Mouse (Mus musculus): Measurements from ENCODE around the gene Znrf3. TPM values are rescaled to one million over a fixed set of nuclear protein-coding genes. Genes with fewer than 3 reads are reported as not detected.
A peak's percentile ranks its signal among the peaks of the same experiment; 100 is the strongest.
"Not testable (repeated sequence)": the region's sequence is repeated elsewhere in the genome, so short reads cannot be mapped to it uniquely, and the experiment has no call there.

Znrf3 gene
- 1 to 10 TPM; 5.7 to 6.9 TPM for total RNA-seq (2021)
- long read RNA-seq, experiment 1, full-length matches to known transcripts, result 2 of 3 reads
- long read RNA-seq, experiment 1, partial matches to known transcripts, result 0 of 3 reads
- long read RNA-seq, experiment 1, other reads (novel, unspliced or antisense), result 1 of 3 reads
- long read RNA-seq, experiment 2, full-length matches to known transcripts, result 2 of 2 reads
- long read RNA-seq, experiment 2, partial matches to known transcripts, result 0 of 2 reads
- long read RNA-seq, experiment 2, other reads (novel, unspliced or antisense), result 0 of 2 reads

DNA sequence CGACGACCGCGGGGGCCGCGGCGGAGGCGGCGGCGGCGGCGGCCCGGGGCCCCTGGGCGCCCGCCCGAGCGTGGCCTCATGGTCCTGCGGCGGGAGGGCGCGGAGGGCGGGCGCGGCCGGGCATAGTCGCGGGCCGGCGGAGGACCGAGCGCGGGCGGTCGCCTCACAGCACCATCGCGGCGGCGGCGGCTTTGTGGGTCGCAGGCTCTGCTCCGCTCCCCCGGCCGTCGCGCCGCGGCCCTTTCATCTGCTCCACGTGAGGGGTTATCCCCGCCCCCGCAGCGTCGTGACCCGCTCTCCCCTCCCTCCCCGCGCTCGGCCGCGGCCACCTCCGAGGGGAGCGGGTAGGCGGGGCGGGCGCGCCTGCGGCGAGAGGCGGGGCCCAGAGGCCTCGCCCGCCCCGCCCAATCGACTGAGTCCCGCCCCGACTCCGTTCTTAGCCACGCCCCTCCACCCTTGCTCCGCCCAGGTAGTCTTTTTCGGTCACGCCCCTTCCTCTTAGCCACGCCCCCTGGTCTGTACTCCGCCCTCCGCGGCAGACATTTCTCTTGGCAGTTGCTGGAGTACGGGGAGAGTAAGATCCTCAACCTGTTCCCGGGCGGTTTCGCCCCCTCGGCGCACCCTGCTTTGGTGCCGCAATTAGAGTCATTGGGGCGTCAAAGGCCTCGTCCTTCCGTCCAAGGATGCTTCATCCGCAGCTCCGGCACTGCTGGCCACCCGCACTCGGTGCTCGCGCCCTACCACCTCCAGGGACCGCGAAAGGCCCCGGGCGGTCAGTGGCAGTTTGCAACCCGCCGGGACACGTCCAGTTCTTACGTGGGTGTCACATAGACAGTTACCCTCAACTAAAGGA is at the start of gene Znrf3:
Znrf3 (minus strand) TSS at position 249 of the 853 bp plus-strand sequence.
- H3K4me3 ChIP-seq, result peak within 1 kb of the TSS; percentile 77
- intact Hi-C loops (cut with DNase I), result loop anchor here (10.0 kb wide), 1 partner anchor 260 kb away; no protein-coding TSS in a partner anchor
- peak within 1 kb of the TSS; percentile 91 for H3K27ac ChIP-seq
- TF ChIP-seq CTCF (IDR thresholded peaks at IDR 0.05), result no peak
- DNase-seq, result peak; percentile 97

DNA sequence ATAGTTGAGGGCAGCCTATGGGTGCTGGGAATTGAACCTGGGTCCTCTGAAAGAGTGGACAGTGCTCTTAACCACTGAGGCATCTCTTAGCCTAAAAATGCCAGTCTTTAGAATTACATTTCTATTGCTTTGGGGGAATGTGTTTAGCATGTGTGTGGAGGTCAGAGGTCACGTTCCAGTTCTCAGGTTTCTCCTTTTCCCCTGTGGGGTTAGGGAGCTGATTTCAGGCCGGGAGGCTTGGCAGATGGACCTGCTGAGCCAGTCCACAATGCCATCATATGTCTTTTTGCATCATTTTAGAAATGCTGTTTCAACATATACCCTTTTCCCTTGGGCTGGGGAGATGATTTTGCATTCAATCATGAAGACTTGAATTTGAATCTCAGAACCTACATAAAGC is 49.2 kb upstream of the Znrf3 start:
- no peak overlapping the region for H3K4me3 ChIP-seq
- DNase-seq, result no peak
- TF ChIP-seq CTCF (IDR thresholded peaks at IDR 0.05), result no peak
- no peak overlapping the region for H3K27ac ChIP-seq
- intact Hi-C loops (cut with DNase I), result no loop called here

DNA sequence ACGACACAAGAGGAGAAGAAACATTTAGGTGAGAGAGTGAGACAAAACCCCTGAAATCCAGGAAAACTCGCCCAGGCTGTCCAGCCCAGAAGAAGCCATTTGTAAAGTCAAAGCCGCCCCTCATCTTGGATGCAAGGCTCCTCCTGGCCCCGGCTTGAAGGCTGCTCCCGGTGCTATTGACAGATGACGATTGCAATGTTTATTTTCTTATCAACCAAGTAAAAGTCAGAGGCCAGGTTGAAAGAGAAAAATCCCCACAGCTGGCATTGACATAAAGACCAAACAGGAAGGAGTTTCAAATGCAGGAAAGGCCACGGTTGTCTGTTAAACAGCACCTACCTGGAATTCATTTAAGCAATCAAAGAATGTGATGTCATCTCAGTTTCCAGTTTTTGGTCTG is 47.3 kb upstream of the Znrf3 start:
- no peak overlapping the region for H3K4me3 ChIP-seq
- no peak overlapping the region for H3K27ac ChIP-seq
- intact Hi-C loops (cut with DNase I), result no loop called here
- DNase-seq, result no peak
- TF ChIP-seq CTCF (IDR thresholded peaks at IDR 0.05), result no peak

- H3K27ac ChIP-seq, result no peak overlapping the region
- no peak overlapping the region for H3K4me3 ChIP-seq
- DNase-seq, result no peak
- intact Hi-C loops (cut with DNase I), result no loop called here
- no peak for TF ChIP-seq CTCF (IDR thresholded peaks at IDR 0.05)
Observed at GRCm38 (mm10) chr11:5490989-5491656, 46.5 kb upstream of the Znrf3 start.

DNA sequence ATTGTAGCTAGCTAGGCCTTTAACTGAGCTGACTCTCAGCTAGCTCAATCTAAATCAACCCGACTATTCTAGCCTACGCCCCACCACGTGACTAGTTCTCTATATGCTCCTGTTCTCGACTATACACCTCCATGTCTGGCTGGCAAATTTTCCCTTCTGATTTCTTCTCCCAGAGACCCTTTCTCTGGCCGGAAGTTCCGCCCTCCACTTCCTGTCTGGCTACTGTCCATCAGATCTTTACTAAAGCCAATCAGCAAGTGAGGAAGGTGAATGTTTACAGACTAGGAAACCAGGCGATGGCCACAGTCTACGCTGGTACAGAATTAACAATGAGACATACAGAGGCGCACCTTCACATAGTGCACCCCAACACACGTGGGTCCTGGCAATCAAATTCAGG is 44.8 kb upstream of the Znrf3 start:
- not testable (repeated sequence) for DNase-seq, H3K4me3 ChIP-seq, H3K27ac ChIP-seq
- intact Hi-C loops (cut with DNase I), result loop anchor here (5.0 kb wide), 1 partner anchor 53 kb away; the partner anchor contains the start of gene Ccdc117

GRCm38 (mm10) chr11:5485193-5486011 is 40.8 kb upstream of the Znrf3 start:
- peak; percentile 85 for TF ChIP-seq CTCF (IDR thresholded peaks at IDR 0.05)
- H3K27ac ChIP-seq, result peak overlapping the region; percentile 89
- peak; percentile 86 for DNase-seq
- H3K4me3 ChIP-seq, result peak overlapping the region; percentile 79
- intact Hi-C loops (cut with DNase I), result loop anchor here (1.0 to 5.0 kb wide), 4 partner anchors 37 to 205 kb away; partner anchors contain the start of gene Ccdc117

DNA sequence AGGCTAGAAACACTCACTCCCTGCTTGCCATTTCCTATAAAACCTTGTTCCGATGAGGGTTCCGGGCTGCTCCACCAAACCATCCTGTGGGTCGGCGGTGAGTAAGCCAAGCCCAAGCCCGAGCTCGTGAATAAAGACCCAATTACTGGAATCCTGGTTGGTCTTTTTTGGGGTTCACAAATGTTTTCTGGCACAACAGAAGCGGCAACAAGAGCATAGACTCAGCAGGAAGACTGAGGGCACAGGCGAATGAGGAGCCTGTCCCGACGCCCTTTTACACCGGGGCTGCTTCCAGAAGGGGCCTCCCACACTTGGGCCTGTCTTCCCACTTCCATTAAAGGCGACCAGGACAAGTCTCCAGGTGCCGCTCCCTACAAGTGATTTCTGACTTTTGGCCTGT is 37.9 kb upstream of the Znrf3 start:
- Histone ChIP-seq H3K27ac (no peak overlapping the region), H3K4me3 (no peak overlapping the region)
- intact Hi-C loops (cut with DNase I), result loop anchor here (5.0 kb wide), 1 partner anchor 305 kb away; the partner anchor contains the start of gene Dbnl
- no peak for TF ChIP-seq CTCF (IDR thresholded peaks at IDR 0.05)
- DNase-seq, result no peak

GRCm38 (mm10) chr11:5478831-5479230 is 34.2 kb upstream of the Znrf3 start:
- Histone ChIP-seq H3K4me3 (no peak overlapping the region), H3K27ac (peak overlapping the region; percentile 53)
- TF ChIP-seq CTCF (IDR thresholded peaks at IDR 0.05), result no peak
- DNase-seq, result no peak
- intact Hi-C loops (cut with DNase I), result loop anchor here (10.0 kb wide), 1 partner anchor 364 kb away; no protein-coding TSS in a partner anchor

DNA sequence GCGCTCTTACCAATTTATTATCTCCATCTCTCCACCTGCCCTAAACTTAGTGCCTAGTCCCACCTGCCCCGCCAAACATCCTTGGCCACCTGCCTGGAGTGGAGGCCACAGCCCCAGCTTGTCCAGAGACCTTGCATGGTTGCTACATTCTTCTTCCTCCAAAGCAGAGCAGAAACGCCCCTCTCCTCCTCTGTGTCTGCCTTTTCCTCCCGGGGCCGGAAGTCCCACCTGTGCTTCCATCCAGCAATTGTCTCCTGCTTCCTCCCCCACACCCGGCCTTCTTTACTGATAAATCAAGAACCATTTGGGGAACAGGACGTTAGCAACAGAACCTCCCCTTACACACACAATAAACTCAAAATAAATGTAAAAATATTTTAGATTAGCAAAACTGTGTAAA is 33.5 kb upstream of the Znrf3 start:
- intact Hi-C loops (cut with DNase I), result loop anchor here (10.0 kb wide), 1 partner anchor 363 kb away; no protein-coding TSS in a partner anchor
- Histone ChIP-seq H3K4me3 (peak overlapping the region; percentile 44; the same call in 1 of the 2 replicates), H3K27ac (peak overlapping the region; percentile 53; the same call in 1 of the 2 replicates)
- TF ChIP-seq CTCF (IDR thresholded peaks at IDR 0.05), result no peak
- no peak for DNase-seq

- no peak for TF ChIP-seq CTCF (IDR thresholded peaks at IDR 0.05)
- H3K4me3 ChIP-seq, result no peak overlapping the region
- DNase-seq, result no peak
- H3K27ac ChIP-seq, result no peak overlapping the region
- intact Hi-C loops (cut with DNase I), result loop anchor here (10.0 kb wide), 1 partner anchor 362 kb away; no protein-coding TSS in a partner anchor
Observed at GRCm38 (mm10) chr11:5476806-5477205, 32.2 kb upstream of the Znrf3 start.

GRCm38 (mm10) chr11:5475556-5476118 is 31.0 kb upstream of the Znrf3 start:
- DNase-seq, H3K27ac ChIP-seq, H3K4me3 ChIP-seq: not testable (repeated sequence)
- intact Hi-C loops (cut with DNase I), result loop anchor here (2.0 to 10.0 kb wide), 2 partner anchors 293 to 361 kb away; no protein-coding TSS in a partner anchor
